Mouse (Mus musculus) stomach, postnatal 0 days (tissue): ENCODE results near the gene F13a1. TPM values are rescaled to one million over a fixed set of nuclear protein-coding genes. Genes with fewer than 3 reads are reported as not detected.

Experiments
- ATAC-seq: fragments of 200-750 bp; cut with Nextera tagmentation; 2 replicates; pipeline ENCODE4 v1.8.0; 2017; ENCODE audit not compliant: low FRiP score, low TSS enrichment
- DNase-seq: peaks from one replicate; pipeline ENCODE4 v3.0.0-alpha.2; 2016; ENCODE audit warnings: low spot score
- H3K27ac ChIP-seq: fragments of 300-500 bp; sonication (generic); replicated peaks from 2 replicates; pipeline ENCODE4 v1.5.1; 2014; ENCODE audit warnings: mild to moderate bottlenecking, control low read depth
- H3K27me3 ChIP-seq: fragments of 300-500 bp; sonication (generic); 2 replicates; pipeline ENCODE4 v1.6.1; 2014; ENCODE audit warnings: low read length; ENCODE audit not compliant: control insufficient read depth, insufficient read depth
- H3K36me3 ChIP-seq: fragments of 300-500 bp; sonication (generic); 2 replicates; pipeline ENCODE4 v1.6.1; 2014; ENCODE audit warnings: low read length, mixed read lengths; ENCODE audit not compliant: control insufficient read depth, insufficient read depth
- H3K4me1 ChIP-seq: fragments of 300-500 bp; sonication (generic); replicated peaks from 2 replicates; pipeline ENCODE4 v1.6.1; 2014; ENCODE audit warnings: antibody characterized with exemption; ENCODE audit not compliant: control insufficient read depth, insufficient read depth
- H3K4me2 ChIP-seq: fragments of 300-500 bp; sonication (generic); replicated peaks from 2 replicates; pipeline ENCODE4 v1.6.1; 2014; ENCODE audit warnings: low read depth, mild to moderate bottlenecking, control low read depth, moderate library complexity
- H3K4me3 ChIP-seq: fragments of 300-500 bp; sonication (generic); 2 replicates; pipeline ENCODE4 v1.5.1; 2014; ENCODE audit warnings: low read depth, low read length, control low read depth
- H3K9ac ChIP-seq: fragments of 300-500 bp; sonication (generic); 2 replicates; pipeline ENCODE4 v1.6.1; 2014; ENCODE audit warnings: mild to moderate bottlenecking, low read length, control low read depth, mixed read lengths
- H3K9me3 ChIP-seq: fragments of 300-500 bp; sonication (generic); 2 replicates; pipeline ENCODE4 v1.6.1; 2016; ENCODE audit warnings: low read length; ENCODE audit not compliant: control insufficient read depth
- CTCF ChIP-seq: IDR thresholded peaks from 2 replicates; pipeline ENCODE4 v1.5.1; 2016; ENCODE audit warnings: antibody characterized with exemption, low read depth, mild to moderate bottlenecking, moderate library complexity
- EP300 ChIP-seq: optimal IDR thresholded peaks from 2 replicates; pipeline ENCODE3; 2016; ENCODE audit warnings: antibody characterized with exemption
- WGBS: fragments of 180-500 bp; shearing (Covaris S2); extraction: QIAGEN DNeasy Blood & Tissue Kit; methylation state at CpG from one replicate; pipeline ENCODE4 v1.1.7; 2014; 5-methylcytosine and 5-hydroxymethylcytosine counted together
- polyA plus RNA-seq: library from polyadenylated mRNA; unstranded; fragments of >200 nt; fragmentation: Nextera tagmentation; extraction: Ambion mirVana; gene quantifications from 2 replicates; pipeline ENCODE4 v1.2.1, GENCODE M21; 2015

Gene F13a1
- 8.1 and 11.1 TPM in 2 replicates for polyA plus RNA-seq

- Histone ChIP-seq H3K4me2 (no peak within 1 kb of the TSS), H3K9ac (no peak within 1 kb of the TSS), H3K4me1 (no peaks in the 10 kb centered on the region), H3K36me3 (no peaks in the 10 kb centered on the region), H3K4me3 (no peak within 1 kb of the TSS), H3K27me3 (no peaks in the 10 kb centered on the region), H3K9me3 (no peaks in the 10 kb centered on the region), H3K27ac (no peak within 1 kb of the TSS)
- 41% methylated on average over 3 of the region's 3 CpGs for WGBS
- DNase-seq (no peak), ATAC-seq (no peak)
- TF ChIP-seq CTCF (no peak), EP300 (no peak)
Observed at GRCm38 (mm10) chr13:37050126-37050525, at the start of gene F13a1. Gene F13a1, minus strand, starts transcription at chr13:37050244.

GRCm38 (mm10) chr13:37091620-37092019 lies 41.6 kb upstream of the F13a1 start:
- no peak for TF ChIP-seq CTCF
- no peak for TF ChIP-seq EP300
- Histone ChIP-seq H3K9ac (no peak overlapping the region), H3K4me3 (no peak overlapping the region), H3K4me1 (no peaks in the 10 kb centered on the region), H3K4me2 (no peak overlapping the region), H3K9me3 (no peaks in the 10 kb centered on the region), H3K27me3 (no peaks in the 10 kb centered on the region), H3K27ac (no peak overlapping the region), H3K36me3 (no peaks in the 10 kb centered on the region)
- 83% methylated on average over 1 of the region's 1 CpGs for WGBS
- DNase-seq, result no peak
- ATAC-seq, result no peak

GRCm38 (mm10) chr13:37089104-37089503 lies 39.1 kb upstream of the F13a1 start:
- Histone ChIP-seq H3K4me2 (no peak overlapping the region), H3K27me3 (no peaks in the 10 kb centered on the region), H3K9ac (no peak overlapping the region), H3K9me3 (no peaks in the 10 kb centered on the region), H3K27ac (no peak overlapping the region), H3K4me1 (no peaks in the 10 kb centered on the region), H3K4me3 (no peak overlapping the region), H3K36me3 (no peaks in the 10 kb centered on the region)
- ATAC-seq, result no peak
- TF ChIP-seq CTCF (no peak), EP300 (no peak)
- WGBS, result 64% methylated on average over 6 of the region's 6 CpGs
- DNase-seq, result no peak

GRCm38 (mm10) chr13:37081506-37082241 lies 31.6 kb upstream of the F13a1 start:
- H3K4me3 ChIP-seq, result no peak overlapping the region
- H3K36me3 ChIP-seq, result no peaks in the 10 kb centered on the region
- WGBS, result 57% methylated on average over 13 of the region's 13 CpGs
- no peak for DNase-seq
- H3K4me2 ChIP-seq, result no peak overlapping the region
- no peak overlapping the region for H3K27ac ChIP-seq
- TF ChIP-seq CTCF, result no peak
- TF ChIP-seq EP300, result no peak
- no peak for ATAC-seq
- H3K4me1 ChIP-seq, result no peaks in the 10 kb centered on the region
- no peak overlapping the region for H3K9ac ChIP-seq
- H3K27me3 ChIP-seq, result no peaks in the 10 kb centered on the region
- no peaks in the 10 kb centered on the region for H3K9me3 ChIP-seq

- Histone ChIP-seq H3K4me2 (no peak overlapping the region), H3K4me1 (no peaks in the 10 kb centered on the region), H3K27ac (no peak overlapping the region), H3K9ac (no peak overlapping the region), H3K36me3 (no peaks in the 10 kb centered on the region), H3K27me3 (no peaks in the 10 kb centered on the region), H3K4me3 (no peak overlapping the region), H3K9me3 (no peaks in the 10 kb centered on the region)
- WGBS, result 71% methylated on average over 3 of the region's 3 CpGs
- no peak for ATAC-seq
- TF ChIP-seq EP300 (no peak), CTCF (no peak)
- no peak for DNase-seq
Observed at GRCm38 (mm10) chr13:37071390-37071789, 21.3 kb upstream of the F13a1 start.

GRCm38 (mm10) chr13:37070824-37071223 lies 20.8 kb upstream of the F13a1 start:
- 47% methylated on average over 4 of the region's 4 CpGs for WGBS
- Histone ChIP-seq H3K4me2 (no peak overlapping the region), H3K4me1 (no peaks in the 10 kb centered on the region), H3K27me3 (no peaks in the 10 kb centered on the region), H3K4me3 (no peak overlapping the region), H3K9ac (no peak overlapping the region), H3K9me3 (no peaks in the 10 kb centered on the region), H3K36me3 (no peaks in the 10 kb centered on the region), H3K27ac (no peak overlapping the region)
- ATAC-seq (no peak), DNase-seq (no peak)
- TF ChIP-seq EP300, result no peak
- no peak for TF ChIP-seq CTCF
